Mouse (Mus musculus) cerebellum, adult 9-10 months (tissue): ENCODE data around the gene Gfm2.

ENCODE experiments used
- DNase-seq: peaks from one replicate; pipeline ENCODE4 v3.0.0; 2022

Gfm2 gene

DNA sequence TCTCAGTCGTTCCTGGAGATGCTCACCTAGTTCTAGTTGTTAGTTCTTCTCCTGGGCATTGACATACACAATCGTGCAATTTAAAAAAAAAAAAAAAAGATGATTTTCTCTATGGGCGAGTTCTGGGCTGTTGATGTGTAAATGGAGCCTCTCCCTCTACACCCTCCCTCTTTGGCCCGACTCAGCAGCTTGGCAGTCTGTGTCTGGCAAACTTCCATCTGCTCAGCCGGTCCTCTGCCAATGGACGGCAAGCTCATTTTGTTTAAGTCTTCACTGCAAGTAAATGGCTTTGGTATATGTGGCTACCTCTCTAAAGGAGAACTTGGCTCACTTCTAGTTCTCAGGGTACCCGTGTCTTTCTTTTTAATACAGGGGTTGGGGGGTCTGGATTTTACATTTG lies 55.7 kb downstream of the Gfm2 start:
- DNase-seq = peak; percentile 83

DNA sequence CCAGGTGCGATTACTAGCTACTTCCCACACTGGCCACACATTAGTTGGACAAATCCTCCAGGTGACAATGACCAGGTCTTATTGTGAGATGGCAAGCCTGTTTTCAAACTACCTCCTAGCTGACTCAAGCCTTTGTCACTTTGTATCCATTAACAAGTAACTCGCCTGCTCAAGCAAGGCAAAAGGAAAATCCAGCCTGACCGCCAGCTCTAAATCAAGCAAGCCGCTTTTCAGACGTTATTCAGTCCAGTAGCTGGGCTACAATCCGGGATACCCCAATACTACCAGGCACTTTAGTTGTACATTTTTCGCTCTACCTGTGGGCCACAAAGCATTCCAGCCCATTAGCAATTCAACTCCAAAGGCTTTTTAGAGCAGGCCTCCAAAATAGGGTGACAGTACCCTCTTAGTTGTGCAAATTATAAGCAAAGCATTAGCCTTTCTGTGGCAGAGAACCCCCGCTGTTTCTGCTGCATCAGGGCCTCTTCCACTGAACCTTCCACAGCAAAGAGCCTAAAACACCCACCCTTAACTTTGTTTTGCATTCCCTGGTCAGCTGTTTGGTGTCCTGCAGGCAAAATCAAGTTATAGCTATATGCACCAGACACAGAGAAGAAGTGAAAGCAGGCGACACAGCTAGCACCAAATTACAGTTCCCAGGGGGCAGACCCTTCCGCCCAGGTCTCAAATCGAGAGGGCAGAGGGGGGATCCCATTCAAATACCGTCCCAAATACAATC lies 58.6 kb downstream of the Gfm2 start:
- DNase-seq = no peak

DNA sequence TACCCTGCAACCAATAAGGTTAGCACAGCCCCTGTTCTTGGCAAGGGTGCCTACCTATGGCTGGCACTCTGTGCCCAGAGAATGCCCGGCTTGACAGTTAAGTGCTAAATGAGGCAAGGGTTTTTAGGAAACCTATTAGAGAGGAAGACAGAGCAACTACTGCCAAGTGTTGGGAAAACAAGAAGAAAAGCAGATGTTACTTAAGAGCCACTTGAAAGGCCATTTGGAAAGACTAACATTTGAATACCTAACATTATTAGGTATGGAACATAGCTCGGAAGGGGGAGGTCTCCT lies 59.1 kb downstream of the Gfm2 start:
- DNase-seq = no peak

DNA sequence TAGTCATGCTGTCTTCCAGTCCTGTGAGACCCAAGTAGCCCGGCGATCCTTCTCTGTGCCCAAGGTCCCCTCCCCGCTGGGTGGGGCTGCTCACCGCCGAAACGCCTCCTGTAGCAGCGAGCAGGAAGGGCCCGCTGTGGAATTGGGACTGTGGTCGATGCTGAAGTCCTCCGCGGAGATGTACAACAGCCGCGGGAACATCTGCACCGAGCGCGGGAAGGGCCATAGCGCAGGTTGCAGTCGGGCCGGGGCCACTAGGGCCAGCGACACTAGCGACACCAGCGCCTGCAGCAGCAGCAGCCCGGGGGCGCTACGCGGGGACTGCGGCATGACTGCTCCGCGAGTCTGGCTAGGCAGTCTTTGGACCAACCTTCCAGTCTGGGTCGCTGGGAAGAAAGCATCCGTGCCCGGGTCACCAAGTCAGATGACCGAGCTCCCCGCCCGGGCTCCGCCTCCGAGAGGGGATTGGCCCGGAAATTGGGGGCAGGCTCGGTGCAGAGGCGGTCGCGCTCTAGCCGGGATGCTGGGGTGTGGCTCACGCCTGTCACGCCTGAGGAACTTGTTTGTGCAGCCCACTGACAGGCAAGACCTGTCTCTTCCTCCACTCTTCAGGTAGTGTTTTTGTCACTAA lies 60.3 kb downstream of the Gfm2 start, which contains the start of gene Hexb:
Gene Hexb (minus strand): TSS at position 426 of the 631 bp plus-strand sequence.
- DNase-seq = peak; percentile 86

DNA sequence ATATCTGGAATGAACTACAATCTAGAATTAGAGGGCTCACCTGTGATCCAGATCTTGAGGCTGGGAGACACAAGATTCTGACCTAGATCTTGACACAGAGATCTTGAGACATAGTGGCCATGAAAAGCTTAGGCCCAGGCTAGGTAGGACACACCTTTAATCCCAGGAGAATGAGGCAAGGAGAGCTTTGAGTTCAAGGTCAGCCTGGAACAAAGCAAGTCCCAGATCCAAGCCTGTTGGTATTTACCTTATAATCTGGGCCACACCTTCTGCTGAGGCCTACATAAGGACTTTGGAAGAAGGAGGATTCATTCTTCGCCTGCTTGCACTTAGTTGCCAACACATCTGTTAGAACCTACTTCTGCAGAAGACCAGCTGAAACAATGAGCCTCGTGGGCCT lies 61.4 kb downstream of the Gfm2 start:
- DNase-seq = no peak

DNA sequence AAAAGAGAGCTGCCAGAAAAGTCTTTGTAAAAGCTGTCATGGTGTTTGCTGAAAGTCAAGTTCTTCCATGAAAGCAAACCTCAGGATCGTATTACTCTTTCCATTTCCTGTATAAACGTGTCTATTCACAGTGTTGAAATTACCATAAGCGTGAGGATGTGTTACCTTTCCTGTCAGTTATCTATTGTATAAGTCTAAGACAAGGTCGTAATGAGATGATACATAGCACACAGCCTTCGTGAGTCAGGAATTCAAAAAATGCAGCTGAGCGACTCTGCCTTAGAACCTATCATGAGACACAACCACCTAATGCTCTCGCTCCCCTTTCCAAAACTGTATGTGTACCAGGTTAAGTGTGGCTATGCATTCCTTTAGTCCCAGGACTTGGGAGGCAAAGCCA lies 63.3 kb downstream of the Gfm2 start:
- no peak for DNase-seq

DNA sequence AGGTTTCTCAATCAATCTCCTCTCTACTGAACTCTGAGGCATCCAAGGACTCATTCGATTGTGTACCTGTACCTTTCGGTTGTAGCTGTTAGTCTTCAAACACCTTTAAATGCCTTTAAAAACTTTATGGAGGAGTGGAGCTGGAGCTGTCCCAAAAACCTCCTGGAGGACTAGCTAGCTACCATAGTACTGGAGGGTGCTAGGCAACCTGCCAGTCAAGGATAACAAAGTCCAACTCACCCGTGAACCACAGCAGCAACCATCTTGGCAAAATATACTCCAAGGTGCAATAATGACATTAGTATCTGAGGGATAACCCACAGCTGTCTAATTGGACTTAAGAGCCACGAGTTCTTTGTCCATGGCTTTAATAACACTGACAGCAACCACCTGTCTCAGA lies 64.2 kb downstream of the Gfm2 start:
- DNase-seq = no peak

DNA sequence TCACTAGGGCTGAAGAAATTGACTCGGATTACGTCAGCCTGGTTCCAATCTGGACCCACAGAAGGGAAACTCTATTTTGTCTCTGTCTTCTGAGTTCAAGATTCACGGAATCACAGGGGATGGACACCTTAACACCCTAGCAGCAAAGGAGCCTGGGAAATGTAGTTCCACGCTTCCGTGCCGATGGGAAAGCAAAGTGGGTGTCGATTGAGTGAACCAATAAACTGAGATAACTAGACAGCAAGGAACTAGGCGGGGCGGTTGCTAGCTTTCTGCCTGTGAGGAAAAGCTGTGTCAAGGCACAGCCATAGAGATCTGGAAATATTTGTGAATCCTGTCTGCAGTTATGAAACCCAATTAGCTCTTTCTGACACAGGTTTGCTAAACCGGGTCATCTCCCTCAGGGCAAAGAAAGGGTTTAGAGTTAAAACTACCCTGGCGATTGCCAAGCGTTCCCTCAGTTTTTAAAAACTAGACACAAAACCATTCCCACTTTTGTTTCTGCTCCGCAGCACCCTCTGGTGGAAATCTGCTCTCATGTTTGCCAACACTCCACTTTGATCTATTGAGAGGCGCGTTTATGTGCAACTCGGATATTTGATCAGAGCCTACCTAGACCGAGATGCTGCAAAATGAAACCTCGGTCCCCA lies 67.4 kb downstream of the Gfm2 start:
- DNase-seq = peak; percentile 84

DNA sequence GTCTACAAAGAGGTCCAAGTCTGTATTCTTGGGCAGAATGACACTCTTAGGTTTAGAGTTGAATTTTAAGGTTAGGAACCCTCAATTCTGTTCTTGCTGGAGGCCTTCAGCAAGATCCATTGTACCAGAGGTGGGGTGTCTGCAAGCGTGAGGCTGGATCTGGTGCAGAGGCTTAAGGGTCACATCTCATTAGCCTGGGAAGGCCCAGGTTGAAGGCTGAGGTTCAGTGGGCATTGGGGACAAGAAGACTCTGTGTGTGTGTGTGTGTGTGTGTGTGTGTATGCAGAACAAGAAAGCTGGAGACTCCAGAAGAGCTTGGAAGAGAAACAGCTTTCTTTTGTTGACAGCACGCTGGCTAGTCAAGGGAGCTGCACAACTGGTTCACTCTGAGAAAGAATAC lies 68.3 kb downstream of the Gfm2 start:
- no peak for DNase-seq

DNA sequence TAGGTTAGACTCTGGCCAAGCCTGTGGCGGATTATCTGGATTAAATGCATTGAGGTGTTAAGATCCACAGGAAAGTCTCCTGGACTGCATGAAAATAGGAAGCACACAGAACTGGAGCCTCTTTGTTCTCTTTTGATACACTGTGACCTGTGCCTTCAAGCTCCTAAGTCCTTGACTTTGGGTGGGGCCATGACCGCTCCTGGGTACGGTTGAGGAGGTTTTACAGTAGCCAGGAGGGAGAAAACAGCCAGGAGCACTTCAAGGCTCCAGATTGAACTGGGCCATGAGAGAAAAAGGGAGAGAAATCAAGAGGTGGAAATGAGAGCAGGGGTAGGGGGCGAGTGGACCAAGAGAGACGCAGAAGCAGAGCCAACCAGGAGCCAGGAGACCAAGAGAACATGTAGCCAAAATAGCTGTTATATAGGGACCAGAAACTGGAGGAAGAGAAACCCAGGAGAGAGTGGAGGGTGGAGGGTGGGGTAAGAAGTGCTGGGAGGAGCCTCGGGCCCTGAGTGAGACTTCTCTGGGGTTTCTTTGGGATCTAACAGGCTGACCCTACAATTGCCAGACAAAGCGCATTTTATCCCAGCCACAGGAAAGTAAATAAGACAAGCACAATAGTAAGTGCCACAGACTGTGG lies 69.9 kb downstream of the Gfm2 start:
- no peak for DNase-seq

DNA sequence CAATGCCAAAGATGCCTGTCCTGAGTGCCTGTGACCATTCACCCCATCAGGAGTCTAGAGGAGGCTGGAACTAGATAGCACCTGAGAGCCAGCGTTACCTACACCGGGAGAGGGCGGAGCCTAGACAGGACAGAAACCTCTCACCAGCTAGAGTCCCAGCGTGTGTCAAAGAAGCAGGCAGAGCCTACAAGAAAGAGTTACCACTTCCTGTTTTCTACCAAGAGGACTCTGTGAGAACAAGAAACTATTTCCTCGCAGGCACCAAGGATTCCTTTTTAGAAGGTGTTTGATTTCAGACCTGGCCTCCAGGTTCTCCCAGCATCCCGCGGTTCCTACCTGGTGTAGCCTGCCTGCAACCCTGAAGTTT lies 70.4 kb downstream of the Gfm2 start:
- DNase-seq = no peak

DNA sequence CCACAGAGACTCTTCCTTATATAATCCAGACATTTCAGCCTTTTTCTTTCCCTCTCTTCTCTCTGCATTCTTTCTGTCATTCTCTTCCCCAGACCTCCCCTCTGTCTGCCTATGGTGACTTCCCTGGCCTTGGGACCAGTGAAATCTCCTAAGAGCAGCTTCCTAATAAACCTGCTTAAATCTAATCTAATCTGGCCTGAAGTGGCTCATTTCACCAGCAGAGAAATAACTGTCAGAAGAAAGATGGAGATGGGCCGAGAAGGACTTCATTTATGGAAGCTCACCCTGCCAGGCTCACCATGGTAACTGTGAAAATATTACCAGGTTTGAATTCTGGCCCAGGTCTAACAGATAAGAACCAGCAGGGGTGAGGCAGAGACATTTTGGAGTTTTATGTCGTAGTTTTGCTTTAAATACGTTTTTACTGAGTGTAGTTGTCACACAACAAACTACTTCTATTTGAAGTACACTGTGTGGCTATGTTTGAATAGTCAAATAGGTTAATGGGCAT lies 70.8 kb downstream of the Gfm2 start:
- no peak for DNase-seq

DNA sequence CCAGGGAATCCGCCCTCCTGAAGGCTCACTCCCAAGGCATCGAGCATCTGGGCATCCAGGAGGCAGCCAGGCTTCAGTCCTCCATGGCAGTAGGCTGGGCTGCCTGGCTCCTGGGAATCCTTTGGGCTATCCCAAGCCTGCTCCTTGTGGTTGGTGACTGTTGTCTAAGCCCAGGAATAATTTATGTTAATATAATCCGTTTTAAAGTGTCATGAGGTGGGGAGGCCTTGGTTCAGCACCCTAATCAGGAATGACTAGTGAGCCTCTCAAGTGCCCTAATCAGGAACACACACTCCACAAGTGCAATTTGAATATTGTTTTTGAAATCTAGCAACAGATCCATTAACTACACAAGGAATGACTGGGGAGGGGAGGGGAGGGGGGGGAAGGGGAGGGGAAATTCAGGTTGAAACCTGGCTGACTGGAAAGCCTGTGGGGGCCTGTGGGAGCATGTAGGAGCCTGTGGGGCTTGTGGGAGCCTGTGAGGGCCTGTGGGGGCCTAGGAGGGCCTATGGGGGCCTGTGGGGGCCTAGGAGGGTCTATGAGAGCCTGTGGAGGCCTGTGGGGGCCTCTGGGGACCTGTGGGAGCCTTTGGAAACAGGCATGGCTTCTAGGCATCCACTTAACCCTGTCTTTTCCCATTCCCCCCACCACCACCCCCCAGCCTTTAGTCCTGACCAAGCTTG lies 77.0 kb downstream of the Gfm2 start:
- DNase-seq = no peak

DNA sequence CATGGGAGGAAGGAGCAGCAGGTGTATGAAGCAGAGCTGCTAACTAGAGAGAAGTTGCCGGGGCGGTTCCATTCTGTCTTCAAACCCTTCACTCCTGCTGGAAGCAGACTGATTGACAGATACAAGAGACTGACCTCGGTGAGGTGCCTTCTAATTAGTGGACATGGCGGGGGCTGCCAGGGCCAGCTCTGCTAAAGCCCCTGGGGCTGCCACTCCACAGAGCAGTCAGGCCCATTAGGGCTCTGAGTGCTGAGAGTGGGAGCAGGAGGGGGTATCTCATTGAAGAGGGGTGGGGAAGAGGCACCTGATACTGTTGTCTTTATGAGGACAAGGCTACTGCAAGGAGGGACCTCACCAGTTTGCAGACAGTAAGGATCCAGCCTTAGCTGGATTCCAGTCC lies 77.8 kb downstream of the Gfm2 start:
- no peak for DNase-seq

DNA sequence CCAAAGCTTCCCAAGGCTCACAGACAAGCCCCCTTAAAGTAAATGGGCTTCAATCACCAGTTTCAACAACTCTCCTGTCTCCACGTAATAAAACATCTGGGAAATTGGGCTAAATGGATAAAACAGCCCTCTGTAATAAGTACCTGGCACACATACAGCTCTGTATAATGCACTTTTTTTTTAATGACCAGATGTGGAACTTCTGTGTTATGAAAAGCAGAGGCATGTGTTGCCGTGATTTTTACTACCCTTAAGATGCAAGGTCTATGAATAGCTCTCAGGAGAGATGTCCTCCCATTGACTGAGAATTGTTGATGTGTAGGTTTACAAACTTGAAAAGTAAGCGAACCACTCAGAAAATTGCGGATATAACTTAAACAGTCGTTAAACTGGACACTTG lies 78.5 kb downstream of the Gfm2 start:
- DNase-seq = no peak

DNA sequence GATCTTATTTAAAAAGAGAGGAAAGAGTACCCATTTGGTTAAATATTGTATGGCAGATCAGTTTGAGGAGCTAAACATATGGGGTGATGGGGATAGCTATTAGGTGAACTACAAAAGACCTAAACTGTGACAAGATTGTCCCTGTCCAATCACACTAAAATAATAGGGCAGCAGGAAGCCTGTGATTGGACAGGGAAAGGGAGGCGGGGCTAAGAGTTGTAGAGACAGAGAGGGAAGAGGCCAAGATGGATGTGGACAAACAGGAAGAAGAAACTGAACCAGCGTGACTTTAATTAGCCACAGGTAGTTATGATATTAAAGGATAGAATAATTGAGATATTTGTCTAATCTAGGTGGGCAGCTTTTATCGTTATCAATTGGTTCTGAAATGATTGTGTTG lies 82.3 kb downstream of the Gfm2 start:
- DNase-seq = no peak

DNA sequence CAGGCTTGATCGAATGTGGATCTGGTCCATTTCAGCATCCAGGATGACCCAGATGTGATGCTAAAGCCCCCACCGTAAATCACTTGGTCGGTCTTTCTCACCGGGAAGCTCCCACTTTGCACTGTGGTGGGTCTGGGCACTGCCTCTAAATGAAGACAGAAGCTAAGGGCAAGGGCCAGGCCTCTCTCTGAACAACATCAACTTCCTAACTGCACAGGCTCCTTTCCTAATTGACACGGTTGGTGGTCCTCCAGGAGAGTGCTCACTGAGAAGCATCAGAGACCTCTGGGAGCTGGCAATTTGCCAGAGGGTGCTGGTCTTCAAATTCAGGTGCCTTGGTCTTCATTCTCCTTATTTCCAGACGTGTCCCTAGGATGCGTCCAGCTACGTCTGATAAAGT lies 86.1 kb downstream of the Gfm2 start:
- no peak for DNase-seq

DNA sequence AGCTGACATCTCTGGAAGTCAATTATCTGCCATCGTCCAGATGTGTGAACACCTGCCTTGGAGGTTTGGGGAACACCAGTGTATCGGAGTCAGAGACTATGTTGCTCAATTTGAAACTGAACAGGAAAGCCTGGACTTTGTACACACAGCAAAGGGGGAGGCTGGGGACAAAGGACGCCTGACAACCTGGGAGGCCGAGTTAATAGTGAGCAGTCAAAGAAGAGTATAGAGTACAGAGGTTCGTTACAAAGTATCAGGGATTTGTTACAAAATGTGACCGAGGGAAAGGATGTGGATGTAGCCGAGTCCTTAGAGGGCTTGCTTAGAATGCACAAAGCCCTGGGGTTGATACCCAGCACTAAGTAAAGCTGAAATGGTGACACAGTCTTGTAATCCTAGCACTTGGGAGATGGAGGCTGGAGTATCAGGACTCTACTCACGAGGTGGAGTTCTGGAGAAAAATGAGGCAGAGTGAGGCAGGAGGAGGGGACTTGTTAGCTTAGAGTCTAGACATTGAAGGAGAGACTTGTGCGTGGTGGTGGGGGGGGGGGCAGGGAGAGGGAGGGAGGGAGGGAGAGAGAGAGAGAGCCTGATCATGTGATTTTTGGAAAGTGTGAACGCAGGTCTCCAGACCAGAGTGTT lies 86.7 kb downstream of the Gfm2 start:
- no peak for DNase-seq

DNA sequence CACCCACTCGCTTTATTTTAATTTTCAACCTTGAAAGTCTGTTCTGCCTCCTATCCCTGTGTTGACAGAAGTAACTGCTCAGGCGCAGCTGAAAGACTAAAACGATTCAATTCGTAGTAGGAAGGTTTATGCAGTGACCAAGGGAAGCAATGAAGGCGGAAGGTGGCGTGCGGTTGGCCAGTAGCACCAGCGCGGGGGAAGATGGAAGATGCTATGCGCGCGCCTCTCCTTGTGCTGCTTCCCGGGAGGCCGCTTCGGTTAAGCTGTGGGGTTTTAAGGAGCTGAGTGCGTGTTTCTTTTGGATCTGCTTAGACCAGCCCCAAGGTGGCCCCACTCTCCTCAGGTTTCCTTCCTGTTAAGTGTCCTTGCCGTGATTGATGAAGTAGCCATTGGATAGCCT lies 87.4 kb downstream of the Gfm2 start:
- no peak for DNase-seq

DNA sequence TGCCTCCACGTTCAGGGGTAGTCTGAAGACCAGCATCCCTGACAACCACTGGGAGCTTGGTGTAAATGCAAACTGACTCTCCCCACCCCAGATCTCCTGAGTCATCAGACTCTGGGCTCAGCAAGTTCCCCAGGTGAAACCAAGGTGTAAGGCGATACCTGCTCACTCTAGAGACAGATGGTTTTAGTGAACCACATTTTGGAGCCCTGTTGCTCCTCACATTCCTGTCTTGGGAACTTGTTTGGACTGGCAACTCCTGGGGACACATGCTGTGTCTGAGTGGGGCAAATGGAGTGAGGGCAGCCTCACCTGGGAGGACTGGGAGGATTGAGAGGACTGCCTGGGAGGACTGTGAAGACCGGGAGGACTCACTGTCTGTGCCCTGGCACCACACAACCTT lies 90.1 kb downstream of the Gfm2 start:
- DNase-seq = no peak

DNA sequence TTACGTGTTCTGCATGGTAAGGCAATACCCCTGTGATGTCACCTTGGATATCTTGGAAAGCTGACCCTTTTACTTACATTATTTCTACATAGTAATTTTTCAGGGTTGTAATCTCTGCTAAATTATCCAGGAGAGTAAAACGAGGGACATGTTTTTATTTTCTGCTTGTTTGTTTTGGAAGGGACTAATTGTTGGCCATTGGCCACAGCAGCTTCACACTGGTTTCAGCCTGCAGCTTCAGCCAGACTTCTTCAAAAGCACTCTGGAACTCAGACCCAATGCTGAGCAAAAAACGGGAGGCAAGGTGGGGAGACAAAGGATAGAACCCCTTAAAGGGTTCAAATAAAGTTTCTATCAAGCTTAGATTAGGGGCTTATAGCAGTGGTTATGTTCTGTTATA lies 92.4 kb downstream of the Gfm2 start:
- DNase-seq = no peak
